Mouse (Mus musculus) C2C12 (cell line): ENCODE data around the gene Evl. TPM values are rescaled to one million over a fixed set of nuclear protein-coding genes. Genes with fewer than 3 reads are reported as not detected.

ENCODE experiments used
- H3K27me3 ChIP-seq: one replicate; pipeline ENCODE4 v1.6.1; 2011; ENCODE audit not compliant: control insufficient read depth, insufficient read depth, insufficient read length
- H3K36me3 ChIP-seq: one replicate; pipeline ENCODE4 v1.6.1; 2011; ENCODE audit not compliant: control insufficient read depth, insufficient read depth
- H3K4me3 ChIP-seq: one replicate; pipeline ENCODE4 v1.5.1; 2011; ENCODE audit warnings: mild to moderate bottlenecking, control low read depth; ENCODE audit not compliant: poor library complexity, insufficient read depth, severe bottlenecking
- H3K79me2 ChIP-seq: one replicate; pipeline ENCODE4 v1.6.1; 2011; ENCODE audit not compliant: control insufficient read depth, insufficient read depth
- H3K79me3 ChIP-seq: one replicate; pipeline ENCODE4 v1.6.1; 2011; ENCODE audit warnings: low read depth, control low read depth
- H3ac ChIP-seq: one replicate; pipeline ENCODE3; 2011; ENCODE audit warnings: low read depth; ENCODE audit not compliant: control insufficient read depth, insufficient read length
- CEBPB ChIP-seq: IDR thresholded peaks from one replicate; pipeline ENCODE4 v1.6.1; 2011; ENCODE audit warnings: low read depth, mild to moderate bottlenecking, control low read depth, moderate library complexity
- CTCF ChIP-seq: IDR thresholded peaks from one replicate; pipeline ENCODE4 v1.5.1; 2011; ENCODE audit not compliant: control insufficient read depth, insufficient read depth, insufficient read length
- FOSL1 ChIP-seq: IDR thresholded peaks from one replicate; pipeline ENCODE4 v1.8.0; 2011; ENCODE audit warnings: mild to moderate bottlenecking, low read length; ENCODE audit not compliant: poor library complexity, insufficient read depth, severe bottlenecking
- MAX ChIP-seq: IDR thresholded peaks from one replicate; pipeline ENCODE4 v1.6.1; 2011; ENCODE audit warnings: mild to moderate bottlenecking, control low read depth
- MYOD1 ChIP-seq: IDR thresholded peaks from one replicate; pipeline ENCODE4 v1.6.1; 2011; ENCODE audit warnings: low read depth; ENCODE audit not compliant: control insufficient read depth, insufficient read length
- MYOG ChIP-seq: IDR thresholded peaks from one replicate; pipeline ENCODE4 v1.6.1; 2011; ENCODE audit not compliant: control insufficient read depth, insufficient read length; ENCODE audit errors: extremely low read depth
- USF1 ChIP-seq: IDR thresholded peaks from one replicate; pipeline ENCODE4 v1.6.1; 2011; ENCODE audit warnings: low read depth, mild to moderate bottlenecking, control low read depth, moderate library complexity
- polyA plus RNA-seq: library from polyadenylated mRNA; unstranded; fragments of >200 nt; fragmentation: generic; extraction: Trizol; gene quantifications from one replicate; pipeline ENCODE4 v1.2.1, GENCODE M21; 2012; ENCODE audit warnings: missing spikeins

Evl gene
- polyA plus RNA-seq, 1 experiment = 89.9 TPM

DNA sequence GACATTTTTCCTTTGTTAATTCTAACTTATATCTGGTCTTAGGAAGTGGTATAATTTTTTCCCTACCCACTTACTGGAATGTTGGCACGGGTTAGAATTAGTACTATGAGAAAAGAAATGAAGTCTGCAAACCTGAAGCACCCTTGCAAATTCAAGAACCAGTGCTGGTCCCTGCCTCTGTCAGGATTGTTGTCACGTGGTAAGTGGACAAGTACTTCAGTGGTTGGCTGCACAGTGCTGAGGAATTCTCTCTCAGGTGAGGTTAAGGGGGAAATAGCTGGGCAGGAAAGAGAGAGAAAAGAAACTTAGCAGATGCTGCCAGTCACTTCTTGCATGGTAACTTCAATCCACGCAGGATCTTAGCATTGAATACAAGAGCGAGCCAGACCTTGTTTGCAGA, 55.7 kb downstream of the Evl start:
- Histone ChIP-seq H3ac (no peak overlapping the region), H3K36me3 (no peaks in the 10 kb centered on the region), H3K79me2 (peaks cover 30% of the 10 kb centered on the region), H3K79me3 (peaks cover 11% of the 10 kb centered on the region), H3K27me3 (no peaks in the 10 kb centered on the region), H3K4me3 (no peak overlapping the region)
- TF ChIP-seq FOSL1 = no peak
- TF ChIP-seq MYOG = no peak
- TF ChIP-seq CEBPB = no peak

DNA sequence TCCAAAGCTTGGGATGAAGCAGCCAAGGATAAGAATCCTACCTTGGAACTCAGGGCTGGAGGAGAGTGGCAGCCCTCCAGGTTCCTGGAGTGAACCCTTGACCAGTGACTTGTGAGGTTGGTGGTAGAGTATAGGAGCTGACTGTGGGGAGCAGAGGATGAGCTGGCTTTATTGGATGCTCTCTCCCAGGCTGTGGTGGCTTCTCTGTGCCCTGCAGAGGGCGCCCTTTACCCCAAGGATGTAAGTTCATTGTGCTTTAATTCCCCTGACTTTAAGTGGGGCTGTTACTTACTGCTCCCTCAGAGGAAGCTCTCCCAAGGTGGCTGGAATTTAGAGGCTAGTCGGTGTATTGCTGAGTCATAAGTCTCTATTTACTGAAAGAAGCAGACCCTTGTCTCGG, 58.6 kb downstream of the Evl start:
- Histone ChIP-seq H3K27me3 (no peaks in the 10 kb centered on the region), H3K79me2 (peaks cover 13% of the 10 kb centered on the region), H3K79me3 (peaks cover 4% of the 10 kb centered on the region), H3K36me3 (no peaks in the 10 kb centered on the region), H3K4me3 (no peak overlapping the region), H3ac (no peak overlapping the region)
- TF ChIP-seq CTCF (peak; percentile 20), CEBPB (no peak)

DNA sequence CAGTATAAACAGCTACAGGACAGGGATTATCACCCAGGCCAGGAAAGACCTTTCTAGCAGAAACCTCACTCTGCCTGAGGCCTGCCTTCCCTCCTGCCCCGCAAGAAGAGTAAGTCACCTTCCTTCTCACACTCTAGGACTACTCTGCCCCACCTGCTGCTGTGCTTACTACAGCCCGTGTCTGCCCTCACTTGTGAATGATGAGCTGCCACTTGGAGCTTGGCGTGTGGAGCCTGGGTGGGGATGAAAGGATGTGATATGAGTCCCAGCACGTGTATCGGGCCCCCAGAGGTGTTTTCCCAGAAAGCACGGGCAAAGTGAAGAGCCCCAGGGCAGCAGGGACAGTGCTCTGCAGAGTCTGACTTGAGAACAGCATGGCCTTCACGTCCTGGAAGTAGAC, 63.0 kb downstream of the Evl start:
- TF ChIP-seq FOSL1 (no peak), MYOD1 (no peak), MAX (no peak), USF1 (no peak), CTCF (no peak), CEBPB (no peak), MYOG (no peak)
- Histone ChIP-seq H3K36me3 (no peaks in the 10 kb centered on the region), H3K79me2 (peaks cover 41% of the 10 kb centered on the region), H3ac (no peak overlapping the region), H3K4me3 (no peak overlapping the region), H3K27me3 (no peaks in the 10 kb centered on the region), H3K79me3 (peaks cover 2% of the 10 kb centered on the region)

DNA sequence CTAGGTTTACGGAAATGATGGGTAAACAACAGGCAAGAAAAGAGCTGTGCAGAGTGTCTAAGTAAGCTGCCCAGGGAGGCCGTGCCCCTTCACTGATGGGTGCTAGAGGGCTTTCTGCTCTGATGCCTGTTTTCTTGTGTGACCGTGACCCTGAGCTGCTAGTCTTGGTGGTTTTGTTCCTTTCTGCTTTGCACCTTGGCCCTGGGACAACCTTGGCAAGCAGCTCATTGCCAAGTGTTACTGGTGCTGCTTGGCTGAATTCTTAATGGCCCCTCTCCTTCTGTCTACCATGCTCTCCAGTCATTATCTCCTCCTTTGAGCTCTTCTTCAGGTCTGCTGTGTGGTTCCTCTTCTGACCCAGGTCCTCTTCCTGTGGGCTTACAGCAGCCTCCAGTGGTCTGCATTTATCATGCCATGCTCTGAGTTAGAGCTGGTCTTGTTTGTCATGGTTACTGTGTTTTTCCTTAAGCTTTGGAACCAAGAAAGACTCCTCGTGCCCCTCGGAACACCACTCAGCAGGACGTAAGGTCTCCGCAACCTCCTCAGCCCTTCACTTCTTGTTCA, 65.4 kb downstream of the Evl start:
- no peak overlapping the region for H3K4me3 ChIP-seq
- H3ac ChIP-seq = no peak overlapping the region
- H3K79me3 ChIP-seq = peaks cover 5% of the 10 kb centered on the region
- no peak for TF ChIP-seq USF1
- no peak for TF ChIP-seq CEBPB
- no peak for TF ChIP-seq MAX
- no peak for TF ChIP-seq CTCF
- TF ChIP-seq FOSL1 = no peak
- TF ChIP-seq MYOD1 = no peak
- TF ChIP-seq MYOG = no peak
- no peaks in the 10 kb centered on the region for H3K27me3 ChIP-seq
- no peaks in the 10 kb centered on the region for H3K36me3 ChIP-seq
- peaks cover 45% of the 10 kb centered on the region for H3K79me2 ChIP-seq

DNA sequence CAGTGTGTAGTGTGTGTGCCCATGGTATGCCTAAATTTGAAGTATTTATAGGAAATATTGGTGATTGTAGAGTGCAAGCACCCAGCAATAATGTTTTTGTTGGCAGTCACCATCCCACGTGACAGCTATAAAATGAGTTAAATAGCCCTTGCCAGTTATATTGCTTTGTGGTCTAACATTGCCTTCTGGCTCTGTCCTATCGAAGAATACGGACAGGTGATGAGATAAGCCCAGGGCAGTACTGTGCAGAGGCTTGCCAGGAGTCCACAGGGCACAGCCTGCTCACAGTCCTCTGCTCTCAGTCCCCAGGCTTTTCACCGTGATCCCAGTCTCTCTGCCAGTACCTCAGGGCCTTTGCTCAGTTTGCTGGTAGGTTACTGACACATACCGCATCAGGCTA, 67.9 kb downstream of the Evl start:
- peaks cover 6% of the 10 kb centered on the region for H3K79me3 ChIP-seq
- no peaks in the 10 kb centered on the region for H3K27me3 ChIP-seq
- TF ChIP-seq CEBPB = no peak
- peak; percentile 34 for TF ChIP-seq MYOD1
- H3K36me3 ChIP-seq = no peaks in the 10 kb centered on the region
- H3K79me2 ChIP-seq = peaks cover 51% of the 10 kb centered on the region
- H3ac ChIP-seq = no peak overlapping the region
- H3K4me3 ChIP-seq = no peak overlapping the region

DNA sequence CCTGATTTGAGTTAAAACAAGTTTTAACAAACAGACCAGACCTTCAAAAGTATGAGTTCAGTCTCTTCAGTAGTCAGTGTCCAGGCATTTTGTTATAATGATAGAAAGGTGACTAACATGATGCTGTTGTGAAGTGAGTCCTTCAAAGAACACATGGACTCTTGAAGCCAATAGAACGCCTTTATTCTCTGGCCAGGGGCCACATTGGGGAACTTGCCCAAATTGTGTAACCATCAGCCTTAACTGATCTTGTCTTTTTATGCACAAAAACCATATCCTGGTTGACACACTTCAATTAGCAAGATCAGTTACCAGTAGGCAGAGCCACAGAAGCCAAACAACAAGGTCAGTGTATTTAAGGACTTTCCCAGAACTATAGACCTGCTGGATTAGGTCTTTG, 75.0 kb downstream of the Evl start:
- peaks cover 8% of the 10 kb centered on the region for H3K79me3 ChIP-seq
- H3ac ChIP-seq = no peak overlapping the region
- H3K4me3 ChIP-seq = no peak overlapping the region
- peaks cover 10% of the 10 kb centered on the region for H3K36me3 ChIP-seq
- H3K27me3 ChIP-seq = no peaks in the 10 kb centered on the region
- H3K79me2 ChIP-seq = peaks cover 27% of the 10 kb centered on the region
- TF ChIP-seq MYOD1 (no peak), USF1 (no peak), CEBPB (no peak), MYOG (no peak), CTCF (no peak), FOSL1 (no peak), MAX (no peak)
